In genomic region chr12:80776046-80776634, GRCm38 (mm10) we compare ENCODE assay signal across 18 mouse cellular contexts. TPM values are rescaled to one million over a fixed set of nuclear protein-coding genes. Genes with fewer than 3 reads are reported as not detected.
DNase-seq lines count a peak whose midpoint lies in the region; ATAC-seq lines count a peak whose summit lies in the region.
"Had no signal": no experiment of that assay in that cellular context is flagged by ENCODE, and none has a peak within 500 bp of the region (broad histone marks: within the 10 kb centered on the region; RNA-seq: fewer than 3 reads in every experiment).

No protein-coding gene starts in this region.

- H3K36me3 ChIP-seq in intestine, embryonic 16.5 days (ENCODE audit: control insufficient read depth, insufficient read depth, low read length): no peaks in the 10 kb centered on the region
- H3K36me3 ChIP-seq: embryonic facial prominence, embryonic 10.5 days; hindbrain, embryonic 10.5 days had no signal

- peaks cover 5% of the 10 kb centered on the region; the same call in 1 of the 2 replicates for H3K4me1 ChIP-seq in intestine, embryonic 16.5 days (ENCODE audit: control insufficient read depth, insufficient read depth, low read length)
- H3K4me1 ChIP-seq: embryonic facial prominence, embryonic 10.5 days had no signal

- peak; percentile 68 for ATAC-seq in CD4-positive, CD25-positive, alpha-beta regulatory T cell, adult 4 months
- ATAC-seq in intestine, embryonic 16.5 days: peak; percentile 70
- peak; percentile 16; the same call in 1 of the 2 replicates for ATAC-seq in megakaryocyte progenitor cell, adult 5-6 weeks (replicated peaks; ENCODE audit: poor library complexity)

- H3K4me3 ChIP-seq in intestine, embryonic 16.5 days (ENCODE audit: low read length): no peak overlapping the region
- H3K4me3 ChIP-seq: embryonic facial prominence, embryonic 10.5 days; hindbrain, embryonic 10.5 days had no signal

- H3K27ac ChIP-seq in intestine, embryonic 16.5 days (ENCODE audit: low read length): 0 out of 2 replicates have a peak overlapping the region, but pooled peaks have one; percentile 1
- H3K27ac ChIP-seq: embryonic facial prominence, embryonic 10.5 days; hindbrain, embryonic 10.5 days had no signal

- WGBS in intestine, embryonic 16.5 days: 60% methylated on average over 4 of the region's 4 CpGs

- no peak overlapping the region for H3K9ac ChIP-seq in intestine, embryonic 16.5 days (ENCODE audit: low read depth, low read length)

- H3K27me3 ChIP-seq in intestine, embryonic 16.5 days (replicated peaks; ENCODE audit: control insufficient read depth, insufficient read depth, low read length): no peaks in the 10 kb centered on the region

- H3K4me2 ChIP-seq in intestine, embryonic 16.5 days (ENCODE audit: low read depth, low read length): no peak overlapping the region

- peak; percentile 67 for DNase-seq in MEL-GATA-1-ER (ENCODE audit: extremely low read depth, low read depth)
- DNase-seq in embryo, embryonic 9.5 days (ENCODE audit: extremely low spot score): no peak
- DNase-seq in right cerebral cortex, postnatal 10 days (ENCODE audit: low spot score in 2 of 2): no peak
- DNase-seq in cerebellum, postnatal 25 days: no peak
- DNase-seq: cerebellum, adult 9-11 months; gastrocnemius, postnatal 25 days; kidney, adult 18-20 months; kidney, postnatal 25 days; midbrain, embryonic 14.5 days; right cerebral cortex, postnatal 25 days; thymus, adult 18-20 months had no signal

- H3K9me3 ChIP-seq in intestine, embryonic 16.5 days (ENCODE audit: control insufficient read depth, low read length): no peaks in the 10 kb centered on the region
- H3K9me3 ChIP-seq: embryonic facial prominence, embryonic 10.5 days; hindbrain, embryonic 10.5 days had no signal

RNA-seq across cellular contexts. Expression of gene Susd6, which starts 14.2 kb away (rescaled TPM):
- 10 to 100 TPM; 23.1 to 29.8 TPM for polyA plus RNA-seq in CD4-positive, CD25-positive, alpha-beta regulatory T cell, adult 4 months (2017; shearing (Covaris generic))
- polyA plus RNA-seq in intestine, embryonic 16.5 days (2015; fragmentation: Nextera tagmentation; extraction: Ambion mirVana): 16.4 and 20.0 TPM in 2 replicates
- 12.8 and 14.5 TPM in 2 replicates for total RNA-seq in megakaryocyte progenitor cell, adult 5-6 weeks (2015)
- 15.9 and 19.4 TPM in 2 replicates for total RNA-seq in megakaryocyte progenitor cell, adult 5-6 weeks (2017)

RNA-seq across cellular contexts. Expression of gene Ccdc177, which starts 15.7 kb away (rescaled TPM):
- polyA plus RNA-seq in CD4-positive, CD25-positive, alpha-beta regulatory T cell, adult 4 months (2017; shearing (Covaris generic)): not detected
- polyA plus RNA-seq in intestine, embryonic 16.5 days (2015; fragmentation: Nextera tagmentation; extraction: Ambion mirVana): 0.02 and 0.09 TPM in 2 replicates
- total RNA-seq in megakaryocyte progenitor cell, adult 5-6 weeks (2015): not detected in 2 replicates
- total RNA-seq in megakaryocyte progenitor cell, adult 5-6 weeks (2017): 0.12 TPM in 1 of 2 replicates, not detected in the other
- total RNA-seq: gastrocnemius, postnatal 25 days; liver, adult 2 months had no signal
- polyA plus RNA-seq: heart, embryonic 14.5 days; liver, adult 2 months had no signal

Comparison
In these comparisons a context has a peak if more than half of its experiments do, and no peak if none do; other contexts are left out.
1. ATAC-seq: peak in every context shown above with its lines; median percentile 70 in intestine, embryonic 16.5 days; 68 in CD4-positive, CD25-positive, alpha-beta regulatory T cell, adult 4 months; 16 in megakaryocyte progenitor cell, adult 5-6 weeks.